Mouse (Mus musculus) ES-E14 (cell line): ENCODE data around the gene Ldhd. TPM values are rescaled to one million over a fixed set of nuclear protein-coding genes. Genes with fewer than 3 reads are reported as not detected.

ENCODE experiments used
- DNase-seq: peaks from one replicate; pipeline ENCODE4 v3.0.0-alpha.2; 2013; ENCODE audit warnings: low read depth, low spot score
- H3K27ac ChIP-seq: 2 replicates; pipeline ENCODE4 v1.5.1; 2012; ENCODE audit warnings: low read depth, mild to moderate bottlenecking, low read length, moderate library complexity, mixed read lengths; ENCODE audit not compliant: poor library complexity, insufficient read depth, severe bottlenecking
- H3K36me3 ChIP-seq: 2 replicates; pipeline ENCODE4 v1.6.1; 2012; ENCODE audit warnings: mild to moderate bottlenecking, low read length, moderate library complexity, mixed read lengths; ENCODE audit not compliant: control insufficient read depth, poor library complexity, insufficient read depth, severe bottlenecking
- H3K4me1 ChIP-seq, 2 experiments: fragments of 150-350 bp in 1 of 2; sonication (generic) in 1 of 2; 2 replicates each; pipeline ENCODE4 v1.6.1; 2012; ENCODE audit warnings: low read length in 2 of 2, mild to moderate bottlenecking in 1 of 2, mixed read lengths in 1 of 2; ENCODE audit not compliant: control insufficient read depth in 2 of 2, insufficient read depth in 2 of 2, poor library complexity in 1 of 2
- H3K4me3 ChIP-seq, 2 experiments: fragments of 150-350 bp in 1 of 2; sonication (generic) in 1 of 2; 2 replicates each; pipeline ENCODE4 v1.5.1; 2012; ENCODE audit warnings: low read length in 2 of 2, low read depth in 1 of 2, mild to moderate bottlenecking in 1 of 2, mixed read lengths in 1 of 2; ENCODE audit not compliant: insufficient read depth in 1 of 2, poor library complexity in 1 of 2, severe bottlenecking in 1 of 2
- H3K9ac ChIP-seq: 2 replicates; pipeline ENCODE4 v1.6.1; 2012; ENCODE audit warnings: low read depth, mild to moderate bottlenecking, low read length, mixed read lengths; ENCODE audit not compliant: poor library complexity, insufficient read depth, severe bottlenecking
- H3K9me3 ChIP-seq: fragments of 150-350 bp; sonication (generic); 2 replicates; pipeline ENCODE4 v1.6.1; 2012; ENCODE audit warnings: low read depth, mild to moderate bottlenecking, low read length; ENCODE audit not compliant: control insufficient read depth, insufficient read depth
- CHD2 ChIP-seq: IDR thresholded peaks from 2 replicates; pipeline ENCODE4 v1.6.1; 2014; ENCODE audit warnings: mild to moderate bottlenecking, low read depth, low read length, inconsistent platforms
- HCFC1 ChIP-seq: IDR thresholded peaks from 2 replicates; pipeline ENCODE4 v1.6.1; 2012; ENCODE audit warnings: low read length, inconsistent platforms, borderline replicate concordance; ENCODE audit not compliant: insufficient read depth
- MAFK ChIP-seq: IDR thresholded peaks from 2 replicates; pipeline ENCODE4 v1.6.1; 2014; ENCODE audit warnings: mild to moderate bottlenecking, low read depth, low read length, inconsistent platforms; ENCODE audit not compliant: insufficient read depth
- ZC3H11A ChIP-seq: IDR thresholded peaks from 2 replicates; pipeline ENCODE4 v1.6.1; 2012; ENCODE audit warnings: low read depth, mild to moderate bottlenecking, inconsistent platforms, low read length, borderline replicate concordance
- ZNF384 ChIP-seq: IDR thresholded peaks from 2 replicates; pipeline ENCODE4 v1.6.1; 2012; ENCODE audit warnings: low read depth, low read length, inconsistent platforms
- in situ Hi-C, 2 experiments: fragments of 600-800 bp; cut with MboI; formaldehyde crosslinking; loops; one replicate each; pipeline ENCODE4 v1.15.1; 2025; ENCODE audit warnings: low sequenced_read_pairs in 2 of 2, inconsistent platforms in 1 of 2; ENCODE audit not compliant: unreplicated experiment in 2 of 2
- total RNA-seq: library from RNA; depleted of rRNA; stranded (reverse); fragments of 300-350 nt; gene quantifications from 2 replicates; pipeline ENCODE4 v1.2.3, GENCODE M21; 2012

Gene Ldhd
- total RNA-seq, 1 experiment = 0.49 TPM

GRCm38 (mm10) chr8:111588336-111588735 is 41.8 kb downstream of the Ldhd start:
- Histone ChIP-seq H3K4me1 (peaks cover 5 to 14% of the 10 kb centered on the region in 2 experiments), H3K9ac (no peak overlapping the region), H3K4me3 (no peak overlapping the region), H3K27ac (no peak overlapping the region), H3K36me3 (no peaks in the 10 kb centered on the region), H3K9me3 (no peaks in the 10 kb centered on the region)
- TF ChIP-seq CHD2 = no peak
- no peak for TF ChIP-seq HCFC1
- no peak for TF ChIP-seq ZC3H11A
- no peak for TF ChIP-seq ZNF384
- in situ Hi-C loops = no loop called here
- peak; percentile 38 for DNase-seq

GRCm38 (mm10) chr8:111587545-111588094 is 42.6 kb downstream of the Ldhd start:
- Histone ChIP-seq H3K4me3 (no peak overlapping the region), H3K27ac (no peak overlapping the region), H3K4me1 (peaks cover under 1 to 10% of the 10 kb centered on the region in 2 experiments), H3K36me3 (no peaks in the 10 kb centered on the region), H3K9ac (no peak overlapping the region), H3K9me3 (no peaks in the 10 kb centered on the region)
- no peak for DNase-seq
- TF ChIP-seq ZNF384 (no peak), MAFK (no peak), CHD2 (no peak), HCFC1 (no peak), ZC3H11A (no peak)
- in situ Hi-C loops = no loop called here

DNA sequence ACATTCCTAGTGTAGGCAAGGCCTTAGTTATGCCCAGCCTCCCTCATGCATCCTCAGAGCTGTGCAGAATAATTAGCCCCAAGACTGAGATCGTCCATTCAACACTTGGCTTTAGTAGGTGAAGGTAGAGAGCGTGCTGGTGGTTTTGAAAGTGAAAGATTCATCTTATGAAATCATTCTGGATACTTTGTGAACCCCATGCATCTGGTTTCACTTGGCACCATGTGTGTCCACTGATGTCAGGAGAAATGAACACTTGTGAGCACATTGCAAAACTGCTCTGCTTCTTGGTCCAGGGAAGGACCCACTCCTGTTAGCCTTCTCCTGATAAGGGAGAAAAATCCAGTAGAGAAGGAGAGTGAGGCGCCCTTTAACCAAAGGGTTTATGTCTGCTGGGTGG is 45.2 kb downstream of the Ldhd start:
- no peak for TF ChIP-seq ZC3H11A
- no peak for TF ChIP-seq ZNF384
- TF ChIP-seq HCFC1 = no peak
- TF ChIP-seq MAFK = no peak
- TF ChIP-seq CHD2 = no peak
- no peaks in the 10 kb centered on the region for H3K36me3 ChIP-seq
- H3K9ac ChIP-seq = no peak overlapping the region
- H3K27ac ChIP-seq = no peak overlapping the region
- H3K4me1 ChIP-seq = peaks cover 0 to 3% of the 10 kb centered on the region in 2 experiments; a peak in 1 of 4 replicates
- in situ Hi-C loops = no loop called here
- H3K9me3 ChIP-seq = no peaks in the 10 kb centered on the region
- H3K4me3 ChIP-seq = no peak overlapping the region
- no peak for DNase-seq

- H3K9me3 ChIP-seq = no peaks in the 10 kb centered on the region
- H3K4me3 ChIP-seq = no peak overlapping the region
- H3K9ac ChIP-seq = no peak overlapping the region
- H3K4me1 ChIP-seq = no peaks in the 10 kb centered on the region
- DNase-seq = no peak
- no peak overlapping the region for H3K27ac ChIP-seq
- no peak for TF ChIP-seq ZC3H11A
- no peak for TF ChIP-seq CHD2
- TF ChIP-seq HCFC1 = no peak
- no peak for TF ChIP-seq MAFK
- TF ChIP-seq ZNF384 = no peak
- in situ Hi-C loops = no loop called here
- no peaks in the 10 kb centered on the region for H3K36me3 ChIP-seq
Measured at GRCm38 (mm10) chr8:111582386-111582785, 47.8 kb downstream of the Ldhd start.

- no peak for DNase-seq
- Histone ChIP-seq H3K9me3 (no peaks in the 10 kb centered on the region), H3K4me3 (no peak overlapping the region), H3K27ac (no peak overlapping the region), H3K9ac (no peak overlapping the region), H3K4me1 (no peaks in the 10 kb centered on the region), H3K36me3 (no peaks in the 10 kb centered on the region)
- in situ Hi-C loops = no loop called here
- TF ChIP-seq MAFK = no peak
- no peak for TF ChIP-seq CHD2
- no peak for TF ChIP-seq ZNF384
- no peak for TF ChIP-seq HCFC1
- TF ChIP-seq ZC3H11A = no peak
Measured at GRCm38 (mm10) chr8:111580306-111580705, 49.9 kb downstream of the Ldhd start.
